Mouse (Mus musculus) ovary, postnatal 14 days (tissue): Measurements from ENCODE around the gene Dda1.
"Not testable (repeated sequence)": the region's sequence is repeated elsewhere in the genome, so short reads cannot be mapped to it uniquely, and the experiment has no call there.

ENCODE experiments used
- DNase-seq: peaks from one replicate; pipeline ENCODE4 v3.0.0; 2022; ENCODE audit warnings: low spot score

Gene Dda1

GRCm38 (mm10) chr8:71468916-71469315 is at the start of gene Dda1:
Gene Dda1 (plus strand): TSS chr8:71469199.
- peak; percentile 89 for DNase-seq

- DNase-seq: no peak
Measured at GRCm38 (mm10) chr8:71422121-71422520, 46.9 kb upstream of the Dda1 start.

GRCm38 (mm10) chr8:71432935-71433334 is 36.1 kb upstream of the Dda1 start:
- DNase-seq: not testable (repeated sequence)

- no peak for DNase-seq
Measured at GRCm38 (mm10) chr8:71437041-71437440, 32.0 kb upstream of the Dda1 start.

GRCm38 (mm10) chr8:71441404-71441803 is 27.6 kb upstream of the Dda1 start:
- DNase-seq: peak; percentile 51

GRCm38 (mm10) chr8:71445096-71445495 is 23.9 kb upstream of the Dda1 start:
- DNase-seq: no peak

- DNase-seq: no peak
Measured at GRCm38 (mm10) chr8:71451337-71451736, 17.7 kb upstream of the Dda1 start.

- no peak for DNase-seq
Measured at GRCm38 (mm10) chr8:71451777-71452176, 17.2 kb upstream of the Dda1 start.

- DNase-seq: no peak
Measured at GRCm38 (mm10) chr8:71452669-71453068, 16.3 kb upstream of the Dda1 start.

- DNase-seq: no peak
Measured at GRCm38 (mm10) chr8:71454668-71455067, 14.3 kb upstream of the Dda1 start.

GRCm38 (mm10) chr8:71456906-71457305 is 12.1 kb upstream of the Dda1 start:
- no peak for DNase-seq

GRCm38 (mm10) chr8:71457659-71458270 is 11.2 kb upstream of the Dda1 start:
- DNase-seq: no peak

GRCm38 (mm10) chr8:71460716-71461115 is 8.3 kb upstream of the Dda1 start:
- no peak for DNase-seq

GRCm38 (mm10) chr8:71461152-71461840 is 7.7 kb upstream of the Dda1 start:
- no peak for DNase-seq

- DNase-seq: no peak
Measured at GRCm38 (mm10) chr8:71462191-71462590, 6.8 kb upstream of the Dda1 start.

- DNase-seq: no peak
Measured at GRCm38 (mm10) chr8:71462786-71463185, 6.2 kb upstream of the Dda1 start.

- DNase-seq: peak; percentile 96
Measured at GRCm38 (mm10) chr8:71463188-71464033, 5.6 kb upstream of the Dda1 start, which contains the start of gene Abhd8. Gene Abhd8 (minus strand): TSS chr8:71463655.

GRCm38 (mm10) chr8:71464513-71465500 is 4.2 kb upstream of the Dda1 start, which contains the start of gene Mrpl34:
Gene Mrpl34 (plus strand): TSS chr8:71464959.
- DNase-seq: peak; percentile 96

- DNase-seq: no peak
Measured at GRCm38 (mm10) chr8:71465733-71466132, 3.3 kb upstream of the Dda1 start.

- DNase-seq: no peak
Measured at GRCm38 (mm10) chr8:71466198-71466597, 2.8 kb upstream of the Dda1 start.

GRCm38 (mm10) chr8:71467201-71467600 is 1.8 kb upstream of the Dda1 start:
- no peak for DNase-seq
